Mouse (Mus musculus): ENCODE data around the gene Pld1.

The Pld1 gene

GRCm38 (mm10) chr3:28091296-28091695 is 152.8 kb downstream of the Pld1 start:
- Histone ChIP-seq H3K4me3 (replicated peaks; ENCODE audit: low read length) (no peak overlapping the region), H3K36me3 (ENCODE audit: insufficient read depth, low read length) (no peaks in the 10 kb centered on the region), H3K9me3 (ENCODE audit: low read length) (no peaks in the 10 kb centered on the region), H3K4me1 (replicated peaks; ENCODE audit: low read depth, low read length) (peaks cover 25% of the 10 kb centered on the region), H3K27me3 (ENCODE audit: insufficient read depth, low read length) (no peaks in the 10 kb centered on the region)
- no peak for TF ChIP-seq CTCF (conservative IDR thresholded peaks at IDR 0.05; ENCODE audit: low read length)
- TF ChIP-seq NANOG (IDR thresholded peaks at IDR 0.05; ENCODE audit: borderline replicate concordance, low read length) = no peak
- TF ChIP-seq POU5F1 (IDR thresholded peaks at IDR 0.05; ENCODE audit: borderline replicate concordance, low read length) = no peak; the same call in 1 of the 2 replicates

GRCm38 (mm10) chr3:28091741-28092140 is 153.2 kb downstream of the Pld1 start:
- H3K4me3 ChIP-seq (replicated peaks; ENCODE audit: low read length) = no peak overlapping the region
- H3K4me1 ChIP-seq (replicated peaks; ENCODE audit: low read depth, low read length) = peaks cover 25% of the 10 kb centered on the region
- no peaks in the 10 kb centered on the region for H3K27me3 ChIP-seq (ENCODE audit: insufficient read depth, low read length)
- no peak for TF ChIP-seq NANOG (IDR thresholded peaks at IDR 0.05; ENCODE audit: borderline replicate concordance, low read length)
- no peak for TF ChIP-seq CTCF (conservative IDR thresholded peaks at IDR 0.05; ENCODE audit: low read length)
- no peak for TF ChIP-seq POU5F1 (IDR thresholded peaks at IDR 0.05; ENCODE audit: borderline replicate concordance, low read length)
- H3K36me3 ChIP-seq (ENCODE audit: insufficient read depth, low read length) = no peaks in the 10 kb centered on the region
- no peaks in the 10 kb centered on the region for H3K9me3 ChIP-seq (ENCODE audit: low read length)

GRCm38 (mm10) chr3:28093684-28094302 is 155.3 kb downstream of the Pld1 start:
- Histone ChIP-seq H3K36me3 (ENCODE audit: insufficient read depth, low read length) (no peaks in the 10 kb centered on the region), H3K4me1 (replicated peaks; ENCODE audit: low read depth, low read length) (peaks cover 25% of the 10 kb centered on the region), H3K4me3 (replicated peaks; ENCODE audit: low read length) (no peak overlapping the region), H3K27me3 (ENCODE audit: insufficient read depth, low read length) (no peaks in the 10 kb centered on the region), H3K9me3 (ENCODE audit: low read length) (no peaks in the 10 kb centered on the region)
- TF ChIP-seq NANOG (IDR thresholded peaks at IDR 0.05; ENCODE audit: borderline replicate concordance, low read length) = no peak
- no peak for TF ChIP-seq POU5F1 (IDR thresholded peaks at IDR 0.05; ENCODE audit: borderline replicate concordance, low read length)
- no peak for TF ChIP-seq CTCF (conservative IDR thresholded peaks at IDR 0.05; ENCODE audit: low read length)

- Histone ChIP-seq H3K4me1 (replicated peaks; ENCODE audit: low read depth, low read length) (peaks cover 25% of the 10 kb centered on the region), H3K36me3 (ENCODE audit: insufficient read depth, low read length) (no peaks in the 10 kb centered on the region), H3K9me3 (ENCODE audit: low read length) (no peaks in the 10 kb centered on the region), H3K4me3 (replicated peaks; ENCODE audit: low read length) (no peak overlapping the region), H3K27me3 (ENCODE audit: insufficient read depth, low read length) (no peaks in the 10 kb centered on the region)
- TF ChIP-seq NANOG (IDR thresholded peaks at IDR 0.05; ENCODE audit: borderline replicate concordance, low read length) (no peak), POU5F1 (IDR thresholded peaks at IDR 0.05; ENCODE audit: borderline replicate concordance, low read length) (no peak), CTCF (conservative IDR thresholded peaks at IDR 0.05; ENCODE audit: low read length) (no peak)
Measured at GRCm38 (mm10) chr3:28095451-28095850, 157.0 kb downstream of the Pld1 start.

GRCm38 (mm10) chr3:28099175-28099574 is 160.7 kb downstream of the Pld1 start:
- Histone ChIP-seq H3K4me1 (replicated peaks; ENCODE audit: low read depth, low read length) (peaks cover 9% of the 10 kb centered on the region), H3K36me3 (ENCODE audit: insufficient read depth, low read length) (no peaks in the 10 kb centered on the region), H3K9me3 (ENCODE audit: low read length) (no peaks in the 10 kb centered on the region), H3K4me3 (replicated peaks; ENCODE audit: low read length) (no peak overlapping the region), H3K27me3 (ENCODE audit: insufficient read depth, low read length) (no peaks in the 10 kb centered on the region)
- TF ChIP-seq NANOG (IDR thresholded peaks at IDR 0.05; ENCODE audit: borderline replicate concordance, low read length) = no peak
- TF ChIP-seq CTCF (conservative IDR thresholded peaks at IDR 0.05; ENCODE audit: low read length) = no peak
- no peak for TF ChIP-seq POU5F1 (IDR thresholded peaks at IDR 0.05; ENCODE audit: borderline replicate concordance, low read length)

GRCm38 (mm10) chr3:28104992-28105391 is 166.5 kb downstream of the Pld1 start:
- Histone ChIP-seq H3K4me3 (replicated peaks; ENCODE audit: low read length) (no peak overlapping the region), H3K4me1 (replicated peaks; ENCODE audit: low read depth, low read length) (peaks cover 5% of the 10 kb centered on the region), H3K27me3 (ENCODE audit: insufficient read depth, low read length) (no peaks in the 10 kb centered on the region), H3K36me3 (ENCODE audit: insufficient read depth, low read length) (no peaks in the 10 kb centered on the region), H3K9me3 (ENCODE audit: low read length) (no peaks in the 10 kb centered on the region)
- no peak for TF ChIP-seq CTCF (conservative IDR thresholded peaks at IDR 0.05; ENCODE audit: low read length)
- TF ChIP-seq POU5F1 (IDR thresholded peaks at IDR 0.05; ENCODE audit: borderline replicate concordance, low read length) = no peak
- no peak for TF ChIP-seq NANOG (IDR thresholded peaks at IDR 0.05; ENCODE audit: borderline replicate concordance, low read length)

- H3K27me3 ChIP-seq (ENCODE audit: insufficient read depth, low read length) = no peaks in the 10 kb centered on the region
- peaks cover 5% of the 10 kb centered on the region for H3K4me1 ChIP-seq (replicated peaks; ENCODE audit: low read depth, low read length)
- no peaks in the 10 kb centered on the region for H3K36me3 ChIP-seq (ENCODE audit: insufficient read depth, low read length)
- H3K4me3 ChIP-seq (replicated peaks; ENCODE audit: low read length) = no peak overlapping the region
- H3K9me3 ChIP-seq (ENCODE audit: low read length) = no peaks in the 10 kb centered on the region
- no peak for TF ChIP-seq NANOG (IDR thresholded peaks at IDR 0.05; ENCODE audit: borderline replicate concordance, low read length)
- TF ChIP-seq CTCF (conservative IDR thresholded peaks at IDR 0.05; ENCODE audit: low read length) = peak; percentile 63
Measured at GRCm38 (mm10) chr3:28107446-28108004, 169.0 kb downstream of the Pld1 start.

GRCm38 (mm10) chr3:28111516-28111915 is 173.0 kb downstream of the Pld1 start:
- Histone ChIP-seq H3K36me3 (ENCODE audit: insufficient read depth, low read length) (no peaks in the 10 kb centered on the region), H3K4me3 (replicated peaks; ENCODE audit: low read length) (no peak overlapping the region), H3K9me3 (ENCODE audit: low read length) (no peaks in the 10 kb centered on the region; the same call in 1 of the 2 replicates), H3K4me1 (replicated peaks; ENCODE audit: low read depth, low read length) (peaks cover 5% of the 10 kb centered on the region), H3K27me3 (ENCODE audit: insufficient read depth, low read length) (no peaks in the 10 kb centered on the region)
- TF ChIP-seq POU5F1 (IDR thresholded peaks at IDR 0.05; ENCODE audit: borderline replicate concordance, low read length) (no peak), CTCF (conservative IDR thresholded peaks at IDR 0.05; ENCODE audit: low read length) (no peak), NANOG (IDR thresholded peaks at IDR 0.05; ENCODE audit: borderline replicate concordance, low read length) (no peak)

GRCm38 (mm10) chr3:28113881-28114280 is 175.4 kb downstream of the Pld1 start:
- H3K4me1 ChIP-seq (replicated peaks; ENCODE audit: low read depth, low read length) = no peaks in the 10 kb centered on the region
- no peak overlapping the region for H3K4me3 ChIP-seq (replicated peaks; ENCODE audit: low read length)
- no peaks in the 10 kb centered on the region; the same call in 1 of the 2 replicates for H3K9me3 ChIP-seq (ENCODE audit: low read length)
- peak; percentile 49; the same call in 1 of the 2 replicates for TF ChIP-seq NANOG (IDR thresholded peaks at IDR 0.05; ENCODE audit: borderline replicate concordance, low read length)
- TF ChIP-seq POU5F1 (IDR thresholded peaks at IDR 0.05; ENCODE audit: borderline replicate concordance, low read length) = no peak
- H3K36me3 ChIP-seq (ENCODE audit: insufficient read depth, low read length) = no peaks in the 10 kb centered on the region
- no peaks in the 10 kb centered on the region for H3K27me3 ChIP-seq (ENCODE audit: insufficient read depth, low read length)
